Mouse (Mus musculus) stomach, postnatal 0 days (tissue): ENCODE data around the gene Slc25a19.

ENCODE experiments used
- CTCF ChIP-seq: IDR thresholded peaks from 2 replicates; pipeline ENCODE4 v1.5.1; 2016; ENCODE audit warnings: antibody characterized with exemption, low read depth, mild to moderate bottlenecking, moderate library complexity
- EP300 ChIP-seq: optimal IDR thresholded peaks from 2 replicates; pipeline ENCODE3; 2016; ENCODE audit warnings: antibody characterized with exemption

DNA sequence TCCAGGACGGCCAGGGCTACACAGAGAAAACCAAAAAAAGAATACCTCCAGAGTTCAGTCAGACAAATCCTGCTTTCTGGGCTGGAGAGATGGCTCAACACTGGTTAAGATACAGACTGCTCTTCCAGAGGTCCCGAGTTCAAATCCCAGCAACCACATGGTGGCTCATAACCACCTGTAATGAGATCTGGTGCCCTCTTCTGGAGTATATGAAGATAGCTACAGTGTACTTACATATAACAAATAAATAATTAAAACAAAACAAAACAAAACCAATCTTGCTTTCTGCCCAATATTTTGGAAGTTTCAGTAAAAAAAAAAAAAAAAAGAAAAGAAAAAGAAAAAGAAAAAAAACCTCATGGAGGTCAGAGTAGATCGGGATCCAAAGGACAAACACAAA is 32.9 kb downstream of the Slc25a19 start:
- peak; percentile 29; the same call in 1 of the 2 replicates for TF ChIP-seq CTCF
- TF ChIP-seq EP300, result no peak
